8 mouse cellular contexts compared by ENCODE assay signal in genomic region chrX:167233104-167233687, GRCm38 (mm10). TPM values are rescaled to one million over a fixed set of nuclear protein-coding genes. Genes with fewer than 3 reads are reported as not detected.
A peak's percentile ranks its signal among the peaks of the same experiment; 100 is the strongest.
DNase-seq lines count a peak whose midpoint lies in the region; ATAC-seq lines count a peak whose summit lies in the region.

No protein-coding gene starts in this region.

- H3K4me2 ChIP-seq in liver, embryonic 12.5 days, result no peak overlapping the region
- H3K4me2 ChIP-seq in midbrain, embryonic 13.5 days (replicated peaks), result no peak overlapping the region
- no peak overlapping the region for H3K4me2 ChIP-seq in stomach, embryonic 14.5 days (replicated peaks; ENCODE audit: low read depth, low read length)

- H3K4me1 ChIP-seq in liver, embryonic 12.5 days, result no peaks in the 10 kb centered on the region
- H3K4me1 ChIP-seq in midbrain, embryonic 13.5 days (replicated peaks), result 0 out of 2 replicates have a peak, but pooled peaks cover 6% of the 10 kb centered on the region
- H3K4me1 ChIP-seq in stomach, embryonic 14.5 days (ENCODE audit: control insufficient read depth, insufficient read depth, low read length), result no peaks in the 10 kb centered on the region

- H3K9ac ChIP-seq in liver, embryonic 12.5 days, result no peak overlapping the region
- no peak overlapping the region for H3K9ac ChIP-seq in midbrain, embryonic 13.5 days (replicated peaks)
- no peak overlapping the region for H3K9ac ChIP-seq in stomach, embryonic 14.5 days (replicated peaks; ENCODE audit: low read depth, low read length)

- no peak overlapping the region for H3K27ac ChIP-seq in liver, embryonic 12.5 days
- no peak overlapping the region for H3K27ac ChIP-seq in midbrain, embryonic 13.5 days
- H3K27ac ChIP-seq in stomach, embryonic 14.5 days (ENCODE audit: low read length), result peak overlapping the region; percentile 71; the same call in 1 of the 2 replicates

- DNase-seq in liver, result peak; percentile 65
- peak; percentile 51 for DNase-seq in cerebellum, adult 8-10 months
- DNase-seq in forelimb bud, embryonic 11.5 days (ENCODE audit: low read depth, low spot score), result peak; percentile 67
- DNase-seq in left cerebral cortex, postnatal 4 days, result peak; percentile 60

- intact Hi-C loops in left cerebral cortex, postnatal 4 days (cut with DNase I), result loop anchor here (10.0 kb wide), 2 partner anchors 568 to 1068 kb away; no protein-coding TSS in a partner anchor

- ATAC-seq in liver, embryonic 12.5 days, result no peak
- ATAC-seq in inflammation-experienced regulatory T-cells, adult 6 months, result peak; percentile 45
- ATAC-seq in midbrain, embryonic 13.5 days, result peak; percentile 82
- ATAC-seq in stomach, embryonic 14.5 days (ENCODE audit: insufficient number of reproducible peaks, insufficient read depth, low FRiP score, low read depth), result peak; percentile 95

- no peak overlapping the region for H3K4me3 ChIP-seq in liver, embryonic 12.5 days
- H3K4me3 ChIP-seq in midbrain, embryonic 13.5 days (replicated peaks), result no peak overlapping the region
- no peak overlapping the region for H3K4me3 ChIP-seq in stomach, embryonic 14.5 days (ENCODE audit: low read depth, low read length)

- no peaks in the 10 kb centered on the region for H3K9me3 ChIP-seq in liver, embryonic 12.5 days (replicated peaks)
- no peaks in the 10 kb centered on the region for H3K9me3 ChIP-seq in midbrain, embryonic 13.5 days
- no peaks in the 10 kb centered on the region for H3K9me3 ChIP-seq in stomach, embryonic 14.5 days (ENCODE audit: control insufficient read depth, low read depth, low read length)

- no peaks in the 10 kb centered on the region; the same call in 1 of the 2 replicates for H3K27me3 ChIP-seq in liver, embryonic 12.5 days (replicated peaks)
- H3K27me3 ChIP-seq in midbrain, embryonic 13.5 days, result peaks cover 23% of the 10 kb centered on the region; the same call in 1 of the 2 replicates
- H3K27me3 ChIP-seq in stomach, embryonic 14.5 days (ENCODE audit: control insufficient read depth, insufficient read depth, low read length), result no peaks in the 10 kb centered on the region

- 27% methylated on average over 9 of the region's 9 CpGs for WGBS in liver, embryonic 12.5 days (ENCODE audit: insufficient replicate concordance)
- WGBS in midbrain, embryonic 13.5 days, result 41% methylated on average over 9 of the region's 9 CpGs
- 32% methylated on average over 9 of the region's 9 CpGs for WGBS in stomach, embryonic 14.5 days

- no peaks in the 10 kb centered on the region for H3K36me3 ChIP-seq in liver, embryonic 12.5 days
- no peaks in the 10 kb centered on the region for H3K36me3 ChIP-seq in midbrain, embryonic 13.5 days
- no peaks in the 10 kb centered on the region for H3K36me3 ChIP-seq in stomach, embryonic 14.5 days (ENCODE audit: control insufficient read depth, insufficient read depth, low read length)

RNA-seq across cellular contexts. Expression of gene Tmsb4x, which starts 24.1 kb away (rescaled TPM):
- 1,414 and 1,473 TPM in 2 replicates for polyA plus RNA-seq in liver, embryonic 12.5 days (2016; fragmentation: Nextera tagmentation; extraction: Ambion mirVana)
- over 10,000 TPM; 12,659 to 15,684 (median 12,791) TPM for polyA plus RNA-seq in inflammation-experienced regulatory T-cells, adult 6 months (2017; shearing (Covaris generic))
- total RNA-seq in left cerebral cortex, postnatal 4 days (2021), result 1,000 to 10,000 TPM; 1,755 to 1,817 TPM
- polyA plus RNA-seq in midbrain, embryonic 13.5 days (2015; fragmentation: Nextera tagmentation; extraction: Ambion mirVana), result 6,172 and 6,685 TPM in 2 replicates
- polyA plus RNA-seq in stomach, embryonic 14.5 days (2014; fragmentation: Nextera tagmentation; extraction: Ambion mirVana), result 5,407 TPM in 2 replicates

RNA-seq across cellular contexts. Expression of gene Tlr8, which starts 30.9 kb away (rescaled TPM):
- 0.13 and 0.52 TPM in 2 replicates for polyA plus RNA-seq in liver, embryonic 12.5 days (2016; fragmentation: Nextera tagmentation; extraction: Ambion mirVana)
- polyA plus RNA-seq in inflammation-experienced regulatory T-cells, adult 6 months (2017; shearing (Covaris generic)), result under 1 TPM in 1 of 3 experiments, not detected in 2; 0.11 TPM
- under 1 TPM; 0.20 to 0.38 TPM for total RNA-seq in left cerebral cortex, postnatal 4 days (2021)
- polyA plus RNA-seq in midbrain, embryonic 13.5 days (2015; fragmentation: Nextera tagmentation; extraction: Ambion mirVana), result 0.04 TPM in 1 of 2 replicates, not detected in the other
- 0.20 and 0.62 TPM in 2 replicates for polyA plus RNA-seq in stomach, embryonic 14.5 days (2014; fragmentation: Nextera tagmentation; extraction: Ambion mirVana)
